13 mouse cellular contexts compared by ENCODE assay signal in genomic region chr1:113247325-113247724, GRCm38 (mm10).
DNase-seq lines count a peak whose midpoint lies in the region; ATAC-seq and TF ChIP-seq lines count a peak whose summit lies in the region.
"Had no signal": no experiment of that assay in that cellular context is flagged by ENCODE, and none has a peak within 500 bp of the region (broad histone marks: within the 10 kb centered on the region; RNA-seq: fewer than 3 reads in every experiment).

No protein-coding gene starts in this region.

- TF ChIP-seq EP300 in stomach, postnatal 0 days (optimal IDR thresholded peaks at IDR 0.05): no peak

- no peak for ATAC-seq in kidney, postnatal 0 days (replicated peaks; ENCODE audit: low FRiP score, low read depth)
- no peak for ATAC-seq in stomach, postnatal 0 days (ENCODE audit: low FRiP score, low TSS enrichment)
- ATAC-seq in granulocyte monocyte progenitor cell, adult 5-6 weeks (replicated peaks; ENCODE audit: poor library complexity, severe bottlenecking): no peak

- TF ChIP-seq CTCF in kidney, postnatal 0 days (IDR thresholded peaks at IDR 0.05; ENCODE audit: low read depth): peak; percentile 35; the same call in 1 of the 2 replicates
- peak; percentile 47 for TF ChIP-seq CTCF in stomach, postnatal 0 days (IDR thresholded peaks at IDR 0.05; ENCODE audit: low read depth)

- no peak overlapping the region for H3K4me3 ChIP-seq in kidney, postnatal 0 days (replicated peaks; ENCODE audit: low read depth, low read length)
- no peak overlapping the region for H3K4me3 ChIP-seq in stomach, postnatal 0 days (ENCODE audit: low read depth, low read length)
- H3K4me3 ChIP-seq: gastrocnemius, adult 2 months; myocyte had no signal

- H3K4me2 ChIP-seq in kidney, postnatal 0 days (ENCODE audit: low read length): no peak overlapping the region
- H3K4me2 ChIP-seq in stomach, postnatal 0 days (replicated peaks; ENCODE audit: low read depth): no peak overlapping the region

- WGBS in kidney, postnatal 0 days: 66% methylated on average over 5 of the region's 5 CpGs
- 64% methylated on average over 5 of the region's 5 CpGs for WGBS in stomach, postnatal 0 days

- H3K36me3 ChIP-seq in kidney, postnatal 0 days (ENCODE audit: insufficient read depth, low read length): no peaks in the 10 kb centered on the region
- H3K36me3 ChIP-seq in stomach, postnatal 0 days (ENCODE audit: control insufficient read depth, insufficient read depth, low read length): no peaks in the 10 kb centered on the region
- H3K36me3 ChIP-seq: G1E had no signal

- H3K27ac ChIP-seq in kidney, postnatal 0 days: no peak overlapping the region
- H3K27ac ChIP-seq in stomach, postnatal 0 days (replicated peaks): no peak overlapping the region
- H3K27ac ChIP-seq: gastrocnemius, adult 2 months had no signal

- peak; percentile 3 for DNase-seq in kidney, postnatal 0 days (ENCODE audit: low spot score)
- no peak for DNase-seq in kidney, adult 18-20 months
- DNase-seq in right cerebral cortex, postnatal 14 days: peak; percentile 3
- DNase-seq in right cerebral cortex, postnatal 25 days: no peak
- peak; percentile 62 for DNase-seq in ZHBTc4 (ENCODE audit: low read depth, low spot score)
- no peak for DNase-seq in stomach, postnatal 0 days (ENCODE audit: low spot score)
- DNase-seq in gastrocnemius, postnatal 36 days: no peak
- DNase-seq: cerebellum, adult 8-10 months; gastrocnemius, adult 2 months; right cerebral cortex, adult 18-20 months had no signal

- no peaks in the 10 kb centered on the region for H3K4me1 ChIP-seq in kidney, postnatal 0 days (replicated peaks; ENCODE audit: insufficient read depth, low read length)
- H3K4me1 ChIP-seq in stomach, postnatal 0 days (replicated peaks; ENCODE audit: control insufficient read depth, insufficient read depth): no peaks in the 10 kb centered on the region

- H3K9ac ChIP-seq in kidney, postnatal 0 days (ENCODE audit: low read depth, low read length): no peak overlapping the region
- H3K9ac ChIP-seq in stomach, postnatal 0 days (ENCODE audit: low read length): no peak overlapping the region

- intact Hi-C loops in gastrocnemius, postnatal 36 days (cut with DNase I): no loop called here

- no peaks in the 10 kb centered on the region for H3K9me3 ChIP-seq in kidney, postnatal 0 days (replicated peaks; ENCODE audit: low read length)
- H3K9me3 ChIP-seq in stomach, postnatal 0 days (ENCODE audit: control insufficient read depth, low read length): no peaks in the 10 kb centered on the region

- no peaks in the 10 kb centered on the region for H3K27me3 ChIP-seq in kidney, postnatal 0 days (ENCODE audit: insufficient read depth, low read length)
- no peaks in the 10 kb centered on the region for H3K27me3 ChIP-seq in stomach, postnatal 0 days (ENCODE audit: control insufficient read depth, insufficient read depth, low read length)

Comparison
In these comparisons a context has a peak if more than half of its experiments do, and no peak if none do; other contexts are left out.
1. DNase-seq: peak in kidney, postnatal 0 days (single experiment), right cerebral cortex, postnatal 14 days (single experiment) and ZHBTc4 (single experiment); none in kidney, adult 18-20 months (single experiment), right cerebral cortex, postnatal 25 days (single experiment), stomach, postnatal 0 days (single experiment) and gastrocnemius, postnatal 36 days (0 of 2).